ENCODE assay signal across 7 mouse cellular contexts in the genomic region with DNA sequence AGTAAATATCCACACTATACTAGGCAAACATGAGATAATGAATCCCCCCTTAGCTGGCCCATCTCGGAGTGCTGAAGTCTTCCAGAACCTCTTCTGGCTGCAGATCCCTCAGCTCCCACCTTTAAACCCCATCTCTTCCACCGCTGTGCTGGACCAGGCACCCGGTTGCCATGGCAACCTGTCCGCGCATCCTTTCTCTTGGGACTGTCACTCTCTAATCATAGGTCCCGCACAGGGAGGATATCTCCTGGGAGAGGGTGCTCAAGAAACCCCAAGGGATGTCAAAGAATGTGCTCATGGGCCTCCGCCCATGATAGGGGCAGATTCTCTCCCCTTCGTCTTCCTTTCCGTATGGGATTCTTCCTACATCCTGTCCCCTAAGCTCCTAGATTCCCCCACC. TPM values are rescaled to one million over a fixed set of nuclear protein-coding genes. Genes with fewer than 3 reads are reported as not detected.
DNase-seq lines count a peak whose midpoint lies in the region; ATAC-seq and TF ChIP-seq lines count a peak whose summit lies in the region.

No protein-coding gene starts in this region.

- peak; percentile 28; the same call in 1 of the 2 replicates for ATAC-seq in forebrain, embryonic 12.5 days (ENCODE audit: low FRiP score)

- H3K27ac ChIP-seq in forebrain, embryonic 12.5 days = no peak overlapping the region
- no peak overlapping the region for H3K27ac ChIP-seq in limb, embryonic 10.5 days

- peak overlapping the region; percentile 54 for H3K4me2 ChIP-seq in forebrain, embryonic 12.5 days

- peaks cover 52% of the 10 kb centered on the region for H3K4me1 ChIP-seq in forebrain, embryonic 12.5 days
- peaks cover 58% of the 10 kb centered on the region for H3K4me1 ChIP-seq in limb, embryonic 10.5 days
- peaks cover 3% of the 10 kb centered on the region for H3K4me1 ChIP-seq in lung, adult 2 months (ENCODE audit: control insufficient read depth, insufficient read depth, low read length)

- no peak for TF ChIP-seq POLR2A in lung, adult 2 months (IDR thresholded peaks at IDR 0.05; ENCODE audit: borderline replicate concordance, extremely low read depth, low read depth, low read length)

- H3K36me3 ChIP-seq in forebrain, embryonic 12.5 days (replicated peaks) = no peaks in the 10 kb centered on the region
- H3K36me3 ChIP-seq in limb, embryonic 10.5 days = no peaks in the 10 kb centered on the region

- WGBS in forebrain, embryonic 12.5 days = 2% methylated on average over 9 of the region's 9 CpGs
- 3% methylated on average over 9 of the region's 9 CpGs for WGBS in limb, embryonic 10.5 days
- 12% methylated on average over 9 of the region's 9 CpGs for WGBS in lung, adult 2 months

- TF ChIP-seq CTCF in lung, adult 2 months (IDR thresholded peaks at IDR 0.05; ENCODE audit: insufficient read depth, low read length) = no peak

- peak overlapping the region; percentile 31 for H3K4me3 ChIP-seq in forebrain, embryonic 12.5 days (replicated peaks)
- peak overlapping the region; percentile 37 for H3K4me3 ChIP-seq in limb, embryonic 10.5 days
- no peak overlapping the region for H3K4me3 ChIP-seq in lung, adult 2 months (replicated peaks; ENCODE audit: extremely low read depth, low read depth, low read length)

- H3K27me3 ChIP-seq in forebrain, embryonic 12.5 days = peaks cover 72% of the 10 kb centered on the region
- peaks cover 86% of the 10 kb centered on the region for H3K27me3 ChIP-seq in limb, embryonic 10.5 days (ENCODE audit: low read depth, poor library complexity, severe bottlenecking)

- H3K9ac ChIP-seq in forebrain, embryonic 12.5 days = peak overlapping the region; percentile 33; the same call in 1 of the 2 replicates

- DNase-seq in B cell, adult 2 months = peak; percentile 35 to 38
- peak; percentile 46 for DNase-seq in CD4-positive, CD25-positive, alpha-beta regulatory T cell, adult 2 months (ENCODE audit: low read depth, low spot score)
- no peak for DNase-seq in limb, embryonic 10.5 days (ENCODE audit: low spot score)
- DNase-seq in right cerebral cortex, postnatal 14 days = peak; percentile 60
- DNase-seq in Muller cell, postnatal 12 days (ENCODE audit: inconsistent ontology term) = no peak
- DNase-seq in lung, adult 2 months = no peak

- 0 out of 2 replicates have a peak, but pooled peaks cover 2% of the 10 kb centered on the region for H3K9me3 ChIP-seq in forebrain, embryonic 12.5 days
- no peaks in the 10 kb centered on the region for H3K9me3 ChIP-seq in limb, embryonic 10.5 days (replicated peaks)

RNA-seq across cellular contexts. Expression of gene Fxyd7, which starts 0.3 kb away (rescaled TPM):
- 10.5 and 14.3 TPM in 2 replicates for polyA plus RNA-seq in forebrain, embryonic 12.5 days (2016; fragmentation: Nextera tagmentation; extraction: Ambion mirVana)
- 0.30 and 1.3 TPM in 2 replicates for polyA plus RNA-seq in limb, embryonic 10.5 days (2016; fragmentation: Nextera tagmentation; extraction: Ambion mirVana)
- polyA plus RNA-seq in lung, adult 2 months (2012; rRNA removed) = 7.5 and 10.6 TPM in 2 replicates

RNA-seq across cellular contexts. Expression of gene Fxyd1, which starts 6.1 kb away (rescaled TPM):
- polyA plus RNA-seq in forebrain, embryonic 12.5 days (2016; fragmentation: Nextera tagmentation; extraction: Ambion mirVana) = 4.0 and 6.5 TPM in 2 replicates
- polyA plus RNA-seq in limb, embryonic 10.5 days (2016; fragmentation: Nextera tagmentation; extraction: Ambion mirVana) = 6.2 and 7.7 TPM in 2 replicates
- 330 and 336 TPM in 2 replicates for polyA plus RNA-seq in lung, adult 2 months (2012; rRNA removed)

RNA-seq across cellular contexts. Expression of gene Lgi4, which starts 8.2 kb away (rescaled TPM):
- 0.29 and 0.37 TPM in 2 replicates for polyA plus RNA-seq in forebrain, embryonic 12.5 days (2016; fragmentation: Nextera tagmentation; extraction: Ambion mirVana)
- polyA plus RNA-seq in limb, embryonic 10.5 days (2016; fragmentation: Nextera tagmentation; extraction: Ambion mirVana) = 0.13 and 0.16 TPM in 2 replicates
- polyA plus RNA-seq in lung, adult 2 months (2012; rRNA removed) = 6.8 TPM in 2 replicates

RNA-seq across cellular contexts. Expression of gene Fxyd5, which starts 8.6 kb away (rescaled TPM):
- 7.6 and 9.2 TPM in 2 replicates for polyA plus RNA-seq in forebrain, embryonic 12.5 days (2016; fragmentation: Nextera tagmentation; extraction: Ambion mirVana)
- 8.0 and 8.1 TPM in 2 replicates for polyA plus RNA-seq in limb, embryonic 10.5 days (2016; fragmentation: Nextera tagmentation; extraction: Ambion mirVana)
- 156 and 178 TPM in 2 replicates for polyA plus RNA-seq in lung, adult 2 months (2012; rRNA removed)

RNA-seq across cellular contexts. Expression of gene Fxyd3, which starts 25.6 kb away (rescaled TPM):
- polyA plus RNA-seq in forebrain, embryonic 12.5 days (2016; fragmentation: Nextera tagmentation; extraction: Ambion mirVana) = 1.1 and 1.3 TPM in 2 replicates
- polyA plus RNA-seq in limb, embryonic 10.5 days (2016; fragmentation: Nextera tagmentation; extraction: Ambion mirVana) = 7.6 and 10.0 TPM in 2 replicates
- polyA plus RNA-seq in lung, adult 2 months (2012; rRNA removed) = 16.4 and 43.2 TPM in 2 replicates

Comparison
In these comparisons a context has a peak if more than half of its experiments do, and no peak if none do; other contexts are left out.
1. DNase-seq: peak in B cell, adult 2 months (2 of 2), CD4-positive, CD25-positive, alpha-beta regulatory T cell, adult 2 months (single experiment) and right cerebral cortex, postnatal 14 days (single experiment); none in limb, embryonic 10.5 days (single experiment), Muller cell, postnatal 12 days (single experiment) and lung, adult 2 months (single experiment).
2. RNA of gene Fxyd1, which starts 6.1 kb away (polyA plus RNA-seq): 330 to 336 TPM in lung, adult 2 months; 6.2 to 7.7 TPM in limb, embryonic 10.5 days and 4.0 to 6.5 TPM in forebrain, embryonic 12.5 days; every median in the first group is over 10 times any median in the second.